11 mouse cellular contexts compared by ENCODE assay signal in the genomic region with DNA sequence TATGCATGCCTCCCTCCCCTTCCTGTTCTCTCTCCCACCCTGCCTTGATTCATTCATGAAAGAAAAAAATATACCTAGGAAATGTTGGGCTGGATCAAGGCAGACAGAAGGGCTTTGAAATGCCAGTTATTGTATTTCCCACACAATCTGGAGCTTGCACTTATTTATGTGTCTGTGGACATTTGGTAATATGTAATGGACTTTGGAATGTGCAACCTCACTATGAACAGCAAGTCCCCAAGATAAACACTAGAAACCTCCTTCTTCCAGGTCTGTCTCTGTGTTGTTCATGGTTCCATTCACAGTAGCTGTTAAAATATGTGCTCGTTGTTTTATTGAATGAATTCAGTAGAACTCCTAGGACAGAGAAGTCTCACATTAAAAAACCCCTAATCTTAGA.
"Had no signal": no experiment of that assay in that cellular context is flagged by ENCODE, and none has a peak within 500 bp of the region (broad histone marks: within the 10 kb centered on the region; RNA-seq: fewer than 3 reads in every experiment).

No protein-coding gene starts in this region.

- H3K36me3 ChIP-seq: heart, embryonic 10.5 days; heart, embryonic 12.5 days; hindbrain, embryonic 10.5 days; intestine, embryonic 15.5 days; limb, embryonic 10.5 days; limb, embryonic 12.5 days; liver, embryonic 13.5 days had no signal

- H3K4me3 ChIP-seq: gastrocnemius, adult 2 months; heart, embryonic 10.5 days; heart, embryonic 12.5 days; hindbrain, embryonic 10.5 days; intestine, embryonic 15.5 days; layer of hippocampus, adult 2 months; left cerebral cortex, adult 2 months; limb, embryonic 10.5 days; limb, embryonic 12.5 days; liver, embryonic 13.5 days had no signal

- H3K9ac ChIP-seq: heart, embryonic 12.5 days; hindbrain, embryonic 14.5 days; intestine, embryonic 15.5 days; limb, embryonic 12.5 days; liver, embryonic 13.5 days had no signal

- H3K27me3 ChIP-seq: heart, embryonic 12.5 days; intestine, embryonic 15.5 days; limb, embryonic 12.5 days; liver, embryonic 13.5 days had no signal

- H3K9me3 ChIP-seq: heart, embryonic 10.5 days; heart, embryonic 12.5 days; hindbrain, embryonic 10.5 days; intestine, embryonic 15.5 days; limb, embryonic 10.5 days; limb, embryonic 12.5 days; liver, embryonic 13.5 days had no signal

- H3K4me2 ChIP-seq: heart, embryonic 12.5 days; hindbrain, embryonic 14.5 days; intestine, embryonic 15.5 days; limb, embryonic 12.5 days; liver, embryonic 13.5 days had no signal

- DNase-seq: liver, embryonic 13.5 days had no signal

- H3K27ac ChIP-seq: heart, embryonic 10.5 days; intestine, embryonic 15.5 days; layer of hippocampus, adult 2 months; left cerebral cortex, adult 2 months; limb, embryonic 10.5 days; limb, embryonic 12.5 days; liver, embryonic 13.5 days had no signal
